Mouse (Mus musculus) cortical plate, adult 2 months (tissue): ENCODE measurements at regions not wholly inside any gene's neighbourhood (a gene's known extent, or its start where the extent isn't known, plus 50 kb on each side); places are given as distances from the start of the nearest gene placed in this dataset.

Source experiments
- CTCF ChIP-seq: fragments of 200-500 bp; IDR thresholded peaks from 2 replicates; pipeline ENCODE4 v1.5.1; 2011; ENCODE audit warnings: mild to moderate bottlenecking, control low read depth, low read length; ENCODE audit not compliant: insufficient read depth; ENCODE audit errors: extremely low read depth
- POLR2A ChIP-seq: fragments of 200-500 bp; IDR thresholded peaks from 2 replicates; pipeline ENCODE4 v1.6.1; 2011; ENCODE audit warnings: mild to moderate bottlenecking, low read length, control low read depth; ENCODE audit not compliant: insufficient read depth; ENCODE audit errors: extremely low read depth

DNA sequence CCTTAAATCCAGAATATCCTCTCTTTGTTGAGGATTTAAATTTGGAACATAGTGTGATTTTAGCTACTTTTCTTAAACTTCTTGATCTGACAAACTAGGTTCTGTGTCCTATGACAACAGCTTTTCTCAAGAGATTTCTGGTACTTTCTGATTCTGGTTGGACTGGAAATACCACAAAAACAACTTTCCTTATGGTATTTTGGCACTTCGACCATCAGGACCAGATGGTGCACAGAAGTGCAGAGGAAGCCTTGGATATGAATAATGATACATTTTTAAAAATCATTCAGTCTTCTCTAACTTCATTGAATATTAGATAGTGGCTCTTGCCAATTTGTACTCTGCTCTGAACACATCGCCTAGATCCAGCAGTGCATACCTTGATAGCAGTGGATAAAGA is 303.8 kb upstream of the Flrt2 start:
- TF ChIP-seq CTCF (no peak), POLR2A (no peak)
